7 mouse cellular contexts compared by ENCODE assay signal in the genomic region with DNA sequence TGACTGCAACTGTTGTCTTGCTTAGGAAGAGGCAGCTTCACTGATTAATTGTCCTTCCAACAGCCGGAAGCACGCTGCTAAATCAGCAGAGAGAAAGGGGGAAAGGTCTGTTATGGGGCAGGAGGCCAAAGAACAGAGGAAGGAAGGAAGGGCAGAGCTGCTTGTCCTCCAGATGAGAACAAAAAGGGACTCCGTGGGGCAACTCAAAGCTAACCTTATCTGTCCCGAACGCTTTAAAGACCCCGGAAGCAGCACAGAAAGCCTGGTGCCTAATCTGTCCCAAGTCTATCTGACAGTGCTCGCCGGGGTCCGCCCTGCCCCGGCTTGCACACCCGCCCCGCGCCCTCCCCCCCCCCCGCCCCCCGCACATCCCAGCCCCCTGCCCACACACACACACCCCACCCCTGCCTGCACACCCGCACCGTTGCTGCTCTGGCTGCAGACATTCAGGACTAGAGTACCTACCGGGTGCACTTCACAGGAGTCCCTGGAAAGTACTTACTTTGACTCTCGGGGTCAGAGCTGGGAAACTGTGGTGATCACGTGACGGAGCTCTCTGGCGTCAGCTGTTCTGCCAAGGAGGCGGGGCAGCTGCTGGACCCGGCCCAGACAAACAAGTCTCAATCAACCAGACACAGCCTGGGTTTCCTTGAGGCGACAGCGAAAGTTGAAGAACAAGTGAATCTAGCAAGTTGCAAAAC. TPM values are rescaled to one million over a fixed set of nuclear protein-coding genes. Genes with fewer than 3 reads are reported as not detected.
DNase-seq lines count a peak whose midpoint lies in the region; ATAC-seq lines count a peak whose summit lies in the region.

A gene (minus strand): TSS at position 649 of the 701 bp plus-strand sequence.

- peak; percentile 75 for DNase-seq in T-cell, adult 2 months (ENCODE audit: low spot score)
- DNase-seq in gastrocnemius, postnatal 14 days: peak; percentile 88
- DNase-seq in left cerebral cortex, postnatal 10 days (ENCODE audit: extremely low spot score in 1 of 2, low spot score in 2 of 2): peak; percentile 61 to 90
- DNase-seq in right cerebral cortex, postnatal 14 days: peak; percentile 57

- intact Hi-C loops in gastrocnemius, postnatal 14 days (cut with DNase I; ENCODE audit: low total_unique reads): no loop called here
- intact Hi-C loops in left cerebral cortex, postnatal 10 days (cut with DNase I): no loop called here

- ATAC-seq in common myeloid progenitor, adult 5-6 weeks (replicated peaks; ENCODE audit: low read depth, poor library complexity, severe bottlenecking): peak; percentile 87
- peak; percentile 90 for ATAC-seq in inflammation-experienced regulatory T-cells, adult 6 months
- peak; percentile 77 for ATAC-seq in megakaryocyte progenitor cell, adult 5-6 weeks (replicated peaks; ENCODE audit: poor library complexity)

RNA-seq across cellular contexts. Expression of the gene that starts here (rescaled TPM):
- total RNA-seq in common myeloid progenitor, adult 5-6 weeks (2017): 13.3 and 14.8 TPM in 2 replicates
- total RNA-seq in gastrocnemius, postnatal 14 days (2021): 10 to 100 TPM; 18.8 to 22.8 TPM
- polyA plus RNA-seq in inflammation-experienced regulatory T-cells, adult 6 months (2017; shearing (Covaris generic)): 10 to 100 TPM; 11.0 to 29.1 (median 23.6) TPM
- 10 to 100 TPM; 13.0 to 14.5 TPM for total RNA-seq in left cerebral cortex, postnatal 10 days (2021)
- total RNA-seq in megakaryocyte progenitor cell, adult 5-6 weeks (2015): 87.8 and 102 TPM in 2 replicates
- 40.8 and 50.5 TPM in 2 replicates for total RNA-seq in megakaryocyte progenitor cell, adult 5-6 weeks (2017)

Comparison
In these comparisons a context has a peak if more than half of its experiments do, and no peak if none do; other contexts are left out.
1. Peak in every context shown above with its lines: DNase-seq and ATAC-seq.